Mouse (Mus musculus): ENCODE data around the gene Cby1. TPM values are rescaled to one million over a fixed set of nuclear protein-coding genes. Genes with fewer than 3 reads are reported as not detected.

Gene Cby1
- polyA plus RNA-seq (2016; fragmentation: Nextera tagmentation; extraction: Ambion mirVana): 71.0 and 91.5 TPM in 2 replicates

GRCm38 (mm10) chr15:79658531-79659375 is at the start of gene Cby1, which contains the start of gene Fam227a:
TSS of gene Cby1 (plus strand) at chr15:79659199.
TSS of gene Fam227a (minus strand) at chr15:79658956.
- under 1% methylated on average over 55 of the region's 55 CpGs for WGBS
- peak within 1 kb of the TSS; percentile 100 for H3K27ac ChIP-seq
- H3K27me3 ChIP-seq (ENCODE audit: insufficient read depth, poor library complexity, severe bottlenecking): no peaks in the 10 kb centered on the region
- peak within 1 kb of the TSS; percentile 84 for H3K4me3 ChIP-seq
- H3K36me3 ChIP-seq: peaks cover 28% of the 10 kb centered on the region
- peaks cover 6% of the 10 kb centered on the region; the same call in 1 of the 2 replicates for H3K9me3 ChIP-seq
- peaks cover 19% of the 10 kb centered on the region for H3K4me1 ChIP-seq (replicated peaks)
- DNase-seq (ENCODE audit: low spot score): peak; percentile 98

DNA sequence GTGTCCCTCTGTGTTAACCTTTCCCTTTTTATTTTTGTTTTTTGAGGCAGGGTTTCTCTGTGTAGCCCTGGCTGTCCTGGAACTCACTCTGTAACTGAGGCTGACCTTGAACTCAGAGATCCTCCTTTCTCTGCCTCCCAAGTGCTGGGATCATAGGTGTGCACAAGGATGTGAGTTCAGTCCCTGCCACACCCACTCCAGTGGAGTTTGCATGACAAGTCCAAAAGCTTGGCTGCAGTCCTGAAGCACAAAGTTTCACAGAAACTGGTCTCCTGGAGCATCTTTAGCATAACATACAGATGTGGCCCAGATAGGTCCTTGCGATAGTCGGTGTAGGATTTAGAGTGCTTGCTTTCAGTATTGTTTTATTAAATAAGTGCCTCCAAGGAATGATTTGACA is 49.8 kb upstream of the Cby1 start:
- DNase-seq (ENCODE audit: low spot score): no peak

GRCm38 (mm10) chr15:79615501-79615900 is 43.5 kb upstream of the Cby1 start:
- peaks cover 83% of the 10 kb centered on the region for H3K36me3 ChIP-seq
- no peak overlapping the region for H3K27ac ChIP-seq
- no peak overlapping the region for H3K4me3 ChIP-seq
- H3K27me3 ChIP-seq (ENCODE audit: insufficient read depth, poor library complexity, severe bottlenecking): no peaks in the 10 kb centered on the region
- H3K9me3 ChIP-seq: 0 out of 2 replicates have a peak, but pooled peaks cover 2% of the 10 kb centered on the region
- H3K4me1 ChIP-seq (replicated peaks): no peaks in the 10 kb centered on the region
- no peak for DNase-seq (ENCODE audit: low spot score)
- 87% methylated on average over 7 of the region's 7 CpGs for WGBS

More for the DNA sequence above, 49.8 kb upstream of the Cby1 start:
- peaks cover 33% of the 10 kb centered on the region for H3K36me3 ChIP-seq
- peaks cover 20% of the 10 kb centered on the region for H3K27me3 ChIP-seq (ENCODE audit: insufficient read depth, poor library complexity, severe bottlenecking)
- H3K4me3 ChIP-seq: no peak overlapping the region
- no peak overlapping the region for H3K27ac ChIP-seq
- WGBS: 97% methylated on average over 2 of the region's 2 CpGs
- 0 out of 2 replicates have a peak, but pooled peaks cover 6% of the 10 kb centered on the region for H3K9me3 ChIP-seq
- H3K4me1 ChIP-seq (replicated peaks): peaks cover 11% of the 10 kb centered on the region

GRCm38 (mm10) chr15:79616729-79617128 is 42.3 kb upstream of the Cby1 start:
- H3K27me3 ChIP-seq (ENCODE audit: insufficient read depth, poor library complexity, severe bottlenecking): no peaks in the 10 kb centered on the region
- H3K9me3 ChIP-seq: no peaks in the 10 kb centered on the region
- H3K4me3 ChIP-seq: no peak overlapping the region
- no peak for DNase-seq (ENCODE audit: low spot score)
- H3K27ac ChIP-seq: no peak overlapping the region
- no peaks in the 10 kb centered on the region for H3K4me1 ChIP-seq (replicated peaks)
- H3K36me3 ChIP-seq: peaks cover 83% of the 10 kb centered on the region
- 85% methylated on average over 5 of the region's 5 CpGs for WGBS

GRCm38 (mm10) chr15:79617135-79617534 is 41.9 kb upstream of the Cby1 start:
- Histone ChIP-seq H3K9me3 (no peaks in the 10 kb centered on the region), H3K4me1 (replicated peaks) (no peaks in the 10 kb centered on the region), H3K4me3 (no peak overlapping the region), H3K36me3 (peaks cover 87% of the 10 kb centered on the region), H3K27ac (no peak overlapping the region), H3K27me3 (ENCODE audit: insufficient read depth, poor library complexity, severe bottlenecking) (no peaks in the 10 kb centered on the region)
- DNase-seq (ENCODE audit: low spot score): no peak
- 84% methylated on average over 11 of the region's 11 CpGs for WGBS

- Histone ChIP-seq H3K27ac (no peak overlapping the region), H3K9me3 (no peaks in the 10 kb centered on the region), H3K4me1 (replicated peaks) (no peaks in the 10 kb centered on the region), H3K36me3 (peaks cover 88% of the 10 kb centered on the region), H3K4me3 (no peak overlapping the region), H3K27me3 (ENCODE audit: insufficient read depth, poor library complexity, severe bottlenecking) (no peaks in the 10 kb centered on the region)
- DNase-seq (ENCODE audit: low spot score): no peak
- WGBS: 90% methylated on average over 7 of the region's 7 CpGs
These were observed 40.5 kb upstream of the Cby1 start for GRCm38 (mm10) chr15:79618456-79618855.

GRCm38 (mm10) chr15:79619770-79620414 is 39.1 kb upstream of the Cby1 start:
- Histone ChIP-seq H3K27ac (no peak overlapping the region), H3K9me3 (no peaks in the 10 kb centered on the region), H3K36me3 (peaks cover 91% of the 10 kb centered on the region), H3K4me3 (no peak overlapping the region), H3K4me1 (replicated peaks) (no peaks in the 10 kb centered on the region), H3K27me3 (ENCODE audit: insufficient read depth, poor library complexity, severe bottlenecking) (no peaks in the 10 kb centered on the region)
- WGBS: 85% methylated on average over 11 of the region's 11 CpGs
- no peak for DNase-seq (ENCODE audit: low spot score)

DNA sequence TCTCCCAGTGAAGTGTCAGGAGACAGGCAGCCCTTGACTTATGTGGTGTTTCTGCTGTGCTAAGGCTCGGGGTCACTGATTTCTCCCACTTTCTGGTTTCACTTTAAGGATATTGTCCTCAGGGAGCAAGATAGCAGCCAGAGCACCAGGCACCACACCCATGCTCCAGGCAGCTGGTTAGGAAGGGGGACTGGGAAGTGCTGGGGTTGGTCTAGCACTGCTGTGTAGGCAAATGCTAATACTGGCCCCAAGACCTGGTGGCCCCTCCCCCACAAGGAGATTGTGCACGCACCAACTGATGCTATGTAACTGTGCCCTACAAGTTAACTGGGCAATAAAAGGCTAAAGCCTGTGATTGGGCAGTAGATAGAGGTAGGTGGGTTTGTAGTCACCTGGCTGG is 28.5 kb upstream of the Cby1 start:
- Histone ChIP-seq H3K27ac (no peak overlapping the region), H3K36me3 (peaks cover 94% of the 10 kb centered on the region), H3K4me1 (replicated peaks) (no peaks in the 10 kb centered on the region), H3K27me3 (ENCODE audit: insufficient read depth, poor library complexity, severe bottlenecking) (no peaks in the 10 kb centered on the region), H3K9me3 (no peaks in the 10 kb centered on the region), H3K4me3 (no peak overlapping the region)
- WGBS: 82% methylated on average over 2 of the region's 2 CpGs
- no peak for DNase-seq (ENCODE audit: low spot score)

DNA sequence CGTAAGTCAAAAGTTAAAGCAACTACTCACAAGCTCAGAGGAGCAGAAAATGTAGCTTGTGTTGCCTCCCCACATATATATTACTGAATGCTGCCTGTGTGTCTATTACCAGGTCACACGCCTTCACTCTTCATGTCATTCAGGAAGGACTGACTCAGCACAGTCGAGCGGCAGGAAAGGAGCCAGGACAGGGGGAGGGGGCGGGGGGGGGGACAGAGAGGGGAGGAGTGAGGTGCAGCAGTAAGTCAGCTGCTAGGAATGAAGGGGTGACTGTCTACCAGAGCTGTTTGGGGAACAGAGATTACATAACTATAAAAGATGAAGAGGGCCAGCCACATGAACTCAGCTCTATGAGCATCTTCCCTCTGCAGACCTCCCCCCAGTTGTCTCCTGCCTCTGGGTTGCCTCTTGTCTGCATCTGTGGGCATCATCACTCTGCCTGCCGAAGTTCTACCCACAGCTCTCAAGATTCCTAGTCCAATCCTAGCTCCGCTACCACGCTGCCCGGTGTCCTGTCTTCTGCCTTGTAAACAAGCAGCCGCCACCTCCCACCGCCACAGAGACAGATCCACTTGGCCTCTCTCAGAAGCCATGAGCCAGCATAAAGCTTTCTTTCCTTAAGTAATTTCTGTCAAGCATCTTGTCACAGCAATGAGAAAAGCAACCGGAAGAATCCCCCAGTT is 17.7 kb upstream of the Cby1 start:
- 79% methylated on average over 12 of the region's 12 CpGs for WGBS
- peaks cover 60% of the 10 kb centered on the region for H3K36me3 ChIP-seq

DNA sequence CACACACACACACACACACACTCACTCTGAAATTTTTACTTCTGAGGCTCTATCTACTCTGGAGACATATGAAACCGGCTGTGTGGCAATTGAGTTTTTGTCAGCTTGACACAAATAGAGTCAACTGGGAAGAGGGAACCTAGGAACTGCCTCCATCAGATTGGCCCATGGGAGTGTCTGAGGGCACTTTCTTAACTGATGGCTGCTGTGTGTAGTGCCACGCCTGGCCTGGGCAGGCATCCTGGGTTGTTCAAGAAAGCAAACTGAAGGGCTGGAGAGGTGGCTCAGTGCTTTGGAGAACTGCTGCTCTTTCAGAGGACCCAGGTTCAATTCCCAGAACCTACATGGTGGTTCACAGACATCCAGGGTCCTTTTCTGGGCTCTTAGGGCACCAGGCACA is 13.5 kb upstream of the Cby1 start:
- H3K4me3 ChIP-seq: no peak overlapping the region
- WGBS: 82% methylated on average over 2 of the region's 2 CpGs
- no peaks in the 10 kb centered on the region for H3K4me1 ChIP-seq (replicated peaks)
- no peaks in the 10 kb centered on the region for H3K9me3 ChIP-seq
- no peaks in the 10 kb centered on the region for H3K27me3 ChIP-seq (ENCODE audit: insufficient read depth, poor library complexity, severe bottlenecking)
- no peak overlapping the region for H3K27ac ChIP-seq
- DNase-seq (ENCODE audit: low spot score): no peak
- H3K36me3 ChIP-seq: peaks cover 63% of the 10 kb centered on the region

More for the DNA sequence above, 17.7 kb upstream of the Cby1 start:
- DNase-seq (ENCODE audit: low spot score): no peak
- no peaks in the 10 kb centered on the region for H3K9me3 ChIP-seq
- no peaks in the 10 kb centered on the region for H3K27me3 ChIP-seq (ENCODE audit: insufficient read depth, poor library complexity, severe bottlenecking)
- no peak overlapping the region for H3K27ac ChIP-seq
- H3K4me1 ChIP-seq (replicated peaks): no peaks in the 10 kb centered on the region
- no peak overlapping the region for H3K4me3 ChIP-seq

DNA sequence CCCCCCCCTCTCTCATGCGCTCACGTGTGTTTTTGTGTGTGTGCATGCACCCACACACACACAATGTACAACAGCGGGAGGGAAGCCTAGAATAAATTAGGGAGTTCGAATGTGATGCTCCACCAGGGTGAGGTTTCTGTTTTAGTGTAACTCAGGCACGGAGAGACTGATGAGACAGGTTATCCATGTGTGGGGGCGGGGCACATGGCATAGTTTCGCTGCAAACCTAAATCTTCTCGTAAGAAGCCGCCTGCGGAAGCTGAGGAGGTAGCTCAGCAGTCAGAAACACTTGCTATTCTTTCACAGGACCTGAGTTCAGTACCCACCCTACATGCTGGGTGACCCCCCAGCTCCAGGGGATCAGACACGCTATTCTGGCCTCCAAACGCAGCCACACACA is 10.9 kb upstream of the Cby1 start:
- Histone ChIP-seq H3K36me3 (peaks cover 61% of the 10 kb centered on the region), H3K27me3 (ENCODE audit: insufficient read depth, poor library complexity, severe bottlenecking) (no peaks in the 10 kb centered on the region)
- WGBS: 87% methylated on average over 12 of the region's 12 CpGs

GRCm38 (mm10) chr15:79650569-79650968 is 8.4 kb upstream of the Cby1 start:
- H3K27ac ChIP-seq: no peak overlapping the region
- no peaks in the 10 kb centered on the region for H3K4me1 ChIP-seq (replicated peaks)
- peaks cover 54% of the 10 kb centered on the region for H3K36me3 ChIP-seq
- 0 out of 2 replicates have a peak, but pooled peaks cover 4% of the 10 kb centered on the region for H3K9me3 ChIP-seq
- peak; percentile 49 for DNase-seq (ENCODE audit: low spot score)
- H3K27me3 ChIP-seq (ENCODE audit: insufficient read depth, poor library complexity, severe bottlenecking): no peaks in the 10 kb centered on the region
- H3K4me3 ChIP-seq: no peak overlapping the region

More for the DNA sequence above, 10.9 kb upstream of the Cby1 start:
- Histone ChIP-seq H3K4me1 (replicated peaks) (no peaks in the 10 kb centered on the region), H3K4me3 (no peak overlapping the region), H3K27ac (no peak overlapping the region), H3K9me3 (0 out of 2 replicates have a peak, but pooled peaks cover 4% of the 10 kb centered on the region)
- DNase-seq (ENCODE audit: low spot score): no peak

Data from hindbrain, embryonic 10.5 days (tissue).